Mouse (Mus musculus): ENCODE measurements around the gene Prkd1.

Gene Prkd1

DNA sequence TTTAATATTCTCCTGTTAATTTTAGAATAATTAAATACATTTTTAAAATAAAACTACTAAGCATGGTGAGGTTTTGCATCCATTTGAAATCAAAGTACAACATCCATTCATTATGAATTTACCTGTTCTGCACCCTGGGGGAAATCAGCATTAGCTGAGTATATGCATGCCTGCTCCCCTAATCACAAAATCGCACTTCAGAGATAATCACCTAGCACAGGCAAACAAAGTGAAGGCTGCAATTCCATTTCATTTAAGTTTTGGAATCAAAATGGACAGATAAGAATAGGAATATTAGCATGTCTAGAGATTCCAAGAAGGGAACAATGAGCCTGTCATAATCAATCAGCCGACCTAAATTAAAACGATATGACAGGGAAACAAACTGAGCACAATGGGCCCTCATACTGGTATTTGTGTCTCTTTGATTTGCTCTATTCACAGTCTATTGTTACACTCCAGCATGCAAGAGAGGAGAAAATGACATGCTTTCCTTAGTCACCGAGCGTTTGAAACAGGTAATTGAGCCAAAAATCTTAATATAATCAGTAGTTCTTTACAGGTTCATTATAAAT, 218.7 kb downstream of the Prkd1 start:
- no peak for DNase-seq (ENCODE audit: low spot score in 2 of 2)

- no peak for DNase-seq (ENCODE audit: low spot score in 2 of 2)
These were observed 296.5 kb downstream of the Prkd1 start for GRCm38 (mm10) chr12:50352404-50352803.

GRCm38 (mm10) chr12:50333182-50333581, 315.7 kb downstream of the Prkd1 start:
- no peak for DNase-seq (ENCODE audit: low spot score in 2 of 2)

DNA sequence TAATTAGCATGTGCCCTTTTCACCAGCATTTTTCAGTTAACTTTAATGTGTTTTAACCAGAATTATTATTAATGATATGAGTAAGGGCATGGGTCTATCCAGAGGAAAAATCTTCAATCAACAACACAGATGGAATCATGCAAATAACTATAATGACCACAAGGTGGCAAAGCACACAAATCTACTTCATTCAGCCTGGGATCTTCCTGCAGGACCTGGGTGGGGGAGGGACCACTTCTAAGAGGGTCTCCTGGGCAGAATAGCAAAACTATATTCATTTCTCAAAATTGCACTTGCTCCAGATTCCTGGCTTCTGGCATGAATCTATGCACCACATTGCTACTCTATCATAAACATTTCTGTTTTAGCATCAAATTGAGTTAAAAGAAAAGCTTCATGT, 334.3 kb downstream of the Prkd1 start:
- no peak for DNase-seq (ENCODE audit: low spot score in 2 of 2)

- DNase-seq (ENCODE audit: low spot score in 2 of 2), result no peak
These were observed 339.6 kb downstream of the Prkd1 start for GRCm38 (mm10) chr12:50309276-50309675.

GRCm38 (mm10) chr12:50301334-50301733, 347.6 kb downstream of the Prkd1 start:
- no peak for DNase-seq (ENCODE audit: low spot score in 2 of 2)

DNA sequence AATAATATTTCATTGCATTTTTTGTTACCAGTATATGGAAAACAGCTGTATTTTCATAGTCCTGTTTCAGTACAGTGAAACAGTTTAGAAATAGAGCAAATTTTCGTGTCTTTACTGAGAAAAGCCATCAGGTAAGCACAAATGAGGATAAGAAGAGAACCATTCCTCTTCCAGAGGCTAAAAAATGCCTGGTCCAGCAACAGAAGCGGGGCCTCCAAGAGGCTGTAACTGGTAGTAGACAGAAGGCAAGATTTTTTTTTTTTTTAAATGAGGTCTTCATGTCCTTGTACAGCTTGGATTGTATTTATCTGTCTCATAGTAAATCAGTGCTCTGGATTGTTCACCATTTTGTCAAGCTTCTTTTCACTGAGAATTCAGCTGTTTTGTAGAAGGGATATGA, 352.8 kb downstream of the Prkd1 start:
- no peak for DNase-seq (ENCODE audit: low spot score in 2 of 2)

DNA sequence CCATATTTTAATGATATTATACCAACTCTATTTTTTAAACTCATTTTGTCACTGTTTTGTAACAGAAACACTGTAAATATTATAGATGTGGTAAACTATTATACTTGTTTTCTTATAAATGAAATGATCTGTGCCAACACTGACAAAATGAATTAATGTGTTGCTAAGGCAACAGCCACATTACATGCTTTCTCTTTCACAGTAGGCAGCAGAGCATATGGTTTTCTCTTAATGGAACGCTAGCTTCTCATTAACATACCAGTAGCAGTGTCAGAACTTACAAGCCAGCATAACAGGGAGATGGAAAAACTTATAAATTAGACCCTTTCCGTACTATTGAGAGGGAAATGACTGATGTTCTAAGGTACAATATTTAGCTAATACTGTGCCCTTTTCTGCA, 353.3 kb downstream of the Prkd1 start:
- DNase-seq (ENCODE audit: low spot score in 2 of 2), result no peak

- no peak for DNase-seq (ENCODE audit: low spot score in 2 of 2)
These were observed 356.1 kb downstream of the Prkd1 start for GRCm38 (mm10) chr12:50292834-50293233.

Data from natural killer cell, adult 2 months (primary cell).